In genomic region chr8:26504319-26505035, GRCm38 (mm10) we compare ENCODE assay signal across 14 mouse cellular contexts.
DNase-seq lines count a peak whose midpoint lies in the region; ATAC-seq and TF ChIP-seq lines count a peak whose summit lies in the region.
"Had no signal": no experiment of that assay in that cellular context is flagged by ENCODE, and none has a peak within 500 bp of the region (broad histone marks: within the 10 kb centered on the region; RNA-seq: fewer than 3 reads in every experiment).

No protein-coding gene starts in this region.

- no peaks in the 10 kb centered on the region for H3K36me3 ChIP-seq in hindbrain, embryonic 15.5 days
- no peaks in the 10 kb centered on the region for H3K36me3 ChIP-seq in hindbrain, embryonic 10.5 days
- H3K36me3 ChIP-seq in hindbrain, postnatal 0 days (ENCODE audit: insufficient read depth, low read length): no peaks in the 10 kb centered on the region
- H3K36me3 ChIP-seq in neural tube, embryonic 15.5 days: no peaks in the 10 kb centered on the region
- H3K36me3 ChIP-seq: liver, embryonic 15.5 days had no signal

- H3K4me3 ChIP-seq in hindbrain, embryonic 15.5 days: no peak overlapping the region
- H3K4me3 ChIP-seq in hindbrain, embryonic 10.5 days: no peak overlapping the region
- H3K4me3 ChIP-seq in hindbrain, postnatal 0 days (ENCODE audit: low read length): no peak overlapping the region
- no peak overlapping the region for H3K4me3 ChIP-seq in neural tube, embryonic 15.5 days (replicated peaks)
- H3K4me3 ChIP-seq: liver, embryonic 15.5 days; megakaryocyte, embryonic 14.5 days had no signal

- no peak overlapping the region for H3K9ac ChIP-seq in hindbrain, embryonic 15.5 days
- H3K9ac ChIP-seq in hindbrain, postnatal 0 days (replicated peaks; ENCODE audit: low read length): no peak overlapping the region
- H3K9ac ChIP-seq in neural tube, embryonic 15.5 days (replicated peaks): no peak overlapping the region
- H3K9ac ChIP-seq: liver, embryonic 15.5 days had no signal

- ATAC-seq in hindbrain, embryonic 15.5 days (ENCODE audit: low FRiP score, low read depth): peak; percentile 61; the same call in 1 of the 2 replicates
- 0 out of 2 replicates have a peak, but pooled peaks have one; percentile 40 for ATAC-seq in hindbrain, postnatal 0 days
- ATAC-seq in neural tube, embryonic 15.5 days (ENCODE audit: low FRiP score): peak; percentile 37; the same call in 1 of the 2 replicates
- ATAC-seq in inflammation-experienced regulatory T-cells, adult 6 months: no peak

- no peaks in the 10 kb centered on the region for H3K9me3 ChIP-seq in hindbrain, embryonic 15.5 days
- H3K9me3 ChIP-seq in hindbrain, embryonic 10.5 days: no peaks in the 10 kb centered on the region
- no peaks in the 10 kb centered on the region for H3K9me3 ChIP-seq in hindbrain, postnatal 0 days (ENCODE audit: low read length)
- H3K9me3 ChIP-seq in neural tube, embryonic 15.5 days (replicated peaks): no peaks in the 10 kb centered on the region
- H3K9me3 ChIP-seq: liver, embryonic 15.5 days had no signal

- H3K27ac ChIP-seq in hindbrain, embryonic 15.5 days (replicated peaks): no peak overlapping the region
- no peak overlapping the region for H3K27ac ChIP-seq in hindbrain, embryonic 10.5 days
- no peak overlapping the region for H3K27ac ChIP-seq in hindbrain, postnatal 0 days
- H3K27ac ChIP-seq in neural tube, embryonic 15.5 days (replicated peaks): no peak overlapping the region
- H3K27ac ChIP-seq: liver, embryonic 15.5 days had no signal

- WGBS in hindbrain, embryonic 15.5 days: 59% methylated on average over 16 of the region's 16 CpGs
- WGBS in hindbrain, embryonic 10.5 days: 80% methylated on average over 16 of the region's 16 CpGs
- 60% methylated on average over 16 of the region's 16 CpGs for WGBS in hindbrain, postnatal 0 days
- 43% methylated on average over 16 of the region's 16 CpGs for WGBS in neural tube, embryonic 15.5 days

- no peak overlapping the region for H3K4me2 ChIP-seq in hindbrain, embryonic 15.5 days
- H3K4me2 ChIP-seq in hindbrain, postnatal 0 days (ENCODE audit: low read depth, low read length): no peak overlapping the region
- no peak overlapping the region for H3K4me2 ChIP-seq in neural tube, embryonic 15.5 days
- H3K4me2 ChIP-seq: liver, embryonic 15.5 days had no signal

- no peaks in the 10 kb centered on the region for H3K27me3 ChIP-seq in hindbrain, embryonic 15.5 days
- H3K27me3 ChIP-seq in hindbrain, embryonic 10.5 days (ENCODE audit: insufficient read depth, poor library complexity, severe bottlenecking): peaks cover under 1% of the 10 kb centered on the region; the same call in 1 of the 2 replicates
- no peaks in the 10 kb centered on the region for H3K27me3 ChIP-seq in hindbrain, postnatal 0 days (ENCODE audit: insufficient read depth, low read length)
- peaks cover 3% of the 10 kb centered on the region; the same call in 1 of the 2 replicates for H3K27me3 ChIP-seq in neural tube, embryonic 15.5 days (replicated peaks)
- H3K27me3 ChIP-seq: liver, embryonic 15.5 days; megakaryocyte, embryonic 14.5 days had no signal

- H3K4me1 ChIP-seq in hindbrain, embryonic 15.5 days (replicated peaks): peaks cover 24% of the 10 kb centered on the region
- peaks cover 34% of the 10 kb centered on the region for H3K4me1 ChIP-seq in hindbrain, embryonic 10.5 days (replicated peaks)
- no peaks in the 10 kb centered on the region for H3K4me1 ChIP-seq in hindbrain, postnatal 0 days (ENCODE audit: insufficient read depth, low read length)
- peaks cover 26% of the 10 kb centered on the region for H3K4me1 ChIP-seq in neural tube, embryonic 15.5 days
- H3K4me1 ChIP-seq: liver, embryonic 15.5 days; megakaryocyte, embryonic 14.5 days had no signal

- TF ChIP-seq CTCF in hindbrain, postnatal 0 days (IDR thresholded peaks at IDR 0.05; ENCODE audit: low read depth): no peak

- no peak for DNase-seq in hindbrain, embryonic 10.5 days (ENCODE audit: low spot score)
- DNase-seq in embryo, embryonic 11 days: peak; percentile 63
- DNase-seq in hindbrain, postnatal 0 days (ENCODE audit: low spot score): peak; percentile 34
- DNase-seq in kidney, adult 18-20 months: no peak
- DNase-seq: adrenal gland, postnatal 10 days; cerebellum, adult 8-10 months; gastrocnemius, postnatal 36 days; kidney, postnatal 36 days; lung, postnatal 10 days had no signal

Comparison
In these comparisons a context has a peak if more than half of its experiments do, and no peak if none do; other contexts are left out.
1. DNase-seq: peak in embryo, embryonic 11 days (single experiment) and hindbrain, postnatal 0 days (single experiment); none in hindbrain, embryonic 10.5 days (single experiment) and kidney, adult 18-20 months (single experiment).